Mouse (Mus musculus) myocyte (in vitro differentiated cells): ENCODE results near the gene Susd1. TPM values are rescaled to one million over a fixed set of nuclear protein-coding genes. Genes with fewer than 3 reads are reported as not detected.

Experiments used
- H3K27me3 ChIP-seq: one replicate; pipeline ENCODE4 v1.6.1; 2011; ENCODE audit not compliant: control insufficient read depth, insufficient read depth, insufficient read length
- H3K36me3 ChIP-seq: one replicate; pipeline ENCODE4 v1.6.1; 2011; ENCODE audit not compliant: control insufficient read depth, insufficient read depth
- H3K4me2 ChIP-seq: one replicate; pipeline ENCODE4 v1.6.1; 2011; ENCODE audit warnings: low read depth, control low read depth
- H3K4me3 ChIP-seq: one replicate; pipeline ENCODE4 v1.5.1; 2011; ENCODE audit warnings: mild to moderate bottlenecking, control low read depth, moderate library complexity
- H3K79me2 ChIP-seq: one replicate; pipeline ENCODE4 v1.6.1; 2011; ENCODE audit not compliant: control insufficient read depth, insufficient read depth
- H3ac ChIP-seq: one replicate; pipeline ENCODE4 v1.6.1; 2011; ENCODE audit not compliant: control insufficient read depth, insufficient read length
- CEBPB ChIP-seq: IDR thresholded peaks from 2 replicates; pipeline ENCODE4 v1.6.1; 2011; ENCODE audit warnings: mild to moderate bottlenecking, moderate library complexity; ENCODE audit not compliant: poor library complexity, insufficient read depth, severe bottlenecking
- E2F4 ChIP-seq: IDR thresholded peaks from one replicate; pipeline ENCODE4 v1.6.1; 2011; ENCODE audit warnings: mild to moderate bottlenecking, control low read depth, moderate library complexity; ENCODE audit not compliant: insufficient read depth
- MAX ChIP-seq: IDR thresholded peaks from one replicate; pipeline ENCODE4 v1.6.1; 2011; ENCODE audit warnings: low read depth, mild to moderate bottlenecking, control low read depth
- MYOD1 ChIP-seq, 3 experiments: IDR thresholded peaks; one replicate each; pipeline ENCODE4 v1.6.1; 2011; ENCODE audit warnings: control low read depth in 2 of 3, low read depth in 2 of 3, mild to moderate bottlenecking in 2 of 3, moderate library complexity in 1 of 3; ENCODE audit not compliant: insufficient read length in 2 of 3, control insufficient read depth in 1 of 3
- MYOG ChIP-seq, 3 experiments: IDR thresholded peaks; one replicate each; pipeline ENCODE4 v1.6.1; 2011; ENCODE audit warnings: control low read depth in 2 of 3, low read depth in 2 of 3, mild to moderate bottlenecking in 2 of 3; ENCODE audit not compliant: insufficient read length in 2 of 3, control insufficient read depth in 1 of 3, insufficient read depth in 1 of 3
- POLR2A ChIP-seq: IDR thresholded peaks from one replicate; pipeline ENCODE4 v1.6.1; 2011; ENCODE audit warnings: low read depth, mild to moderate bottlenecking, control low read depth, moderate library complexity; ENCODE audit not compliant: insufficient read length
- POLR2AphosphoS2 ChIP-seq: IDR thresholded peaks from one replicate; pipeline ENCODE4 v1.6.1; 2011; ENCODE audit warnings: low read depth, control low read depth; ENCODE audit not compliant: insufficient read length
- REST ChIP-seq: IDR thresholded peaks from one replicate; pipeline ENCODE4 v1.6.1; 2011; ENCODE audit warnings: mild to moderate bottlenecking, control low read depth, moderate library complexity; ENCODE audit not compliant: insufficient read depth, insufficient read length
- SRF ChIP-seq: IDR thresholded peaks from one replicate; pipeline ENCODE4 v1.6.1; 2011; ENCODE audit warnings: low read depth; ENCODE audit not compliant: control insufficient read depth, insufficient read length
- TCF12 ChIP-seq: IDR thresholded peaks from one replicate; pipeline ENCODE4 v1.6.1; 2011; ENCODE audit warnings: mild to moderate bottlenecking, control low read depth; ENCODE audit not compliant: poor library complexity, insufficient read depth, severe bottlenecking
- TCF3 ChIP-seq: IDR thresholded peaks from one replicate; pipeline ENCODE4 v1.6.1; 2011; ENCODE audit warnings: low read depth, control low read depth; ENCODE audit not compliant: insufficient read length
- USF1 ChIP-seq: IDR thresholded peaks from one replicate; pipeline ENCODE4 v1.6.1; 2011; ENCODE audit warnings: low read depth, mild to moderate bottlenecking, control low read depth, moderate library complexity
- polyA plus RNA-seq: library from polyadenylated mRNA; unstranded; fragments of >200 nt; fragmentation: generic; extraction: Trizol; gene quantifications from one replicate; pipeline ENCODE4 v1.2.1, GENCODE M21; 2012; ENCODE audit warnings: missing spikeins

The Susd1 gene
- polyA plus RNA-seq, 1 experiment, result 0.55 TPM

DNA sequence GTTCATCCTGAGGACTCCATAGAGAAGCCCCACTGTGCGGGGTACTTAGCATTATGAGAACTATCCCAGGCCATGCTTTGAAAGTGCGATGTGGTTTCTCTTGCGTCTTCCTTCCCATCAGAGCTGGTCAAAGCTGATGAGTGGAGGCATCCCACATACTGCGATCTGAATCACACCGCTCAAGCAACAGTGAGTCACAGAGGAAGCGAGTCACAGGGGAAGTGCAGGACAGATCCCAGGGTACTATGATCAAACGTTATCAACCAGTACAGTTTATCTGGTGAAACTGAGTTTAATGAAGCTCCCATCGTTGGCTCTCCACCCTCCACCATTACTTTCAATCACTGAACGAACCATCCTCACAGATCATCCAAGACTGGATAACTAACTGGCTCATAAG, 72.2 kb downstream of the Susd1 start:
- Histone ChIP-seq H3K4me3 (no peak overlapping the region), H3K4me2 (peak overlapping the region; percentile 52), H3K79me2 (no peaks in the 10 kb centered on the region), H3K27me3 (no peaks in the 10 kb centered on the region), H3ac (no peak overlapping the region), H3K36me3 (no peaks in the 10 kb centered on the region)
- TF ChIP-seq SRF (no peak), TCF3 (no peak), MYOG (IDR thresholded peaks at IDR 0.05; ENCODE audit: control insufficient read depth in 1 of 3, insufficient read depth in 1 of 3, insufficient read length in 2 of 3, low read depth in 2 of 3) (no peak), USF1 (no peak), POLR2AphosphoS2 (no peak), MAX (no peak), E2F4 (no peak), MYOD1 (IDR thresholded peaks at IDR 0.05; ENCODE audit: control insufficient read depth in 1 of 3, insufficient read length in 2 of 3, low read depth in 2 of 3) (no peak), REST (no peak), CEBPB (no peak), POLR2A (no peak), TCF12 (no peak)

DNA sequence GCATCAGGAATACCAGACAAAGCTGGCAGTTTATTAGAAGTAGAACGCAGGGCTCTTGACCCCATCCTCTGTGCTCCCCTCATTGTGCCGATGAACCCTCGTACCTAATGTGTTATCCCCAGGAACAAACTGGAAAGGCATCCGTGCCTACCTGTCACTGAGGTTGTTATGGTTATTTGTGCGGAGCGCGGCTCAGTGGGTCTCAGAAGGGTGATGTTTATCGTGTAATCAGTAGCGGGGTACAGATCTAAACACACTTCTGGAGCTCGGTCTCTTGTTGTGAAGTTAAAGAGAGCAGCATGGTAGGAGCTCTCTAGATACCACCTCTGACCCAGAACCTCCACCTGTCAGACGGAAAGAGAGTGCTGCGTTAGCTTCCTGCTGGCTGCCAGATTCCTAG, 72.9 kb downstream of the Susd1 start:
- Histone ChIP-seq H3K36me3 (no peaks in the 10 kb centered on the region), H3K27me3 (no peaks in the 10 kb centered on the region), H3K79me2 (no peaks in the 10 kb centered on the region), H3ac (no peak overlapping the region), H3K4me3 (no peak overlapping the region), H3K4me2 (peak overlapping the region; percentile 52)
- TF ChIP-seq MYOG (IDR thresholded peaks at IDR 0.05; ENCODE audit: control insufficient read depth in 1 of 3, insufficient read depth in 1 of 3, insufficient read length in 2 of 3, low read depth in 2 of 3) (no peak), E2F4 (no peak), SRF (no peak), CEBPB (no peak), REST (no peak), POLR2AphosphoS2 (no peak), TCF12 (no peak), MYOD1 (IDR thresholded peaks at IDR 0.05; ENCODE audit: control insufficient read depth in 1 of 3, insufficient read length in 2 of 3, low read depth in 2 of 3) (no peak), MAX (no peak)

DNA sequence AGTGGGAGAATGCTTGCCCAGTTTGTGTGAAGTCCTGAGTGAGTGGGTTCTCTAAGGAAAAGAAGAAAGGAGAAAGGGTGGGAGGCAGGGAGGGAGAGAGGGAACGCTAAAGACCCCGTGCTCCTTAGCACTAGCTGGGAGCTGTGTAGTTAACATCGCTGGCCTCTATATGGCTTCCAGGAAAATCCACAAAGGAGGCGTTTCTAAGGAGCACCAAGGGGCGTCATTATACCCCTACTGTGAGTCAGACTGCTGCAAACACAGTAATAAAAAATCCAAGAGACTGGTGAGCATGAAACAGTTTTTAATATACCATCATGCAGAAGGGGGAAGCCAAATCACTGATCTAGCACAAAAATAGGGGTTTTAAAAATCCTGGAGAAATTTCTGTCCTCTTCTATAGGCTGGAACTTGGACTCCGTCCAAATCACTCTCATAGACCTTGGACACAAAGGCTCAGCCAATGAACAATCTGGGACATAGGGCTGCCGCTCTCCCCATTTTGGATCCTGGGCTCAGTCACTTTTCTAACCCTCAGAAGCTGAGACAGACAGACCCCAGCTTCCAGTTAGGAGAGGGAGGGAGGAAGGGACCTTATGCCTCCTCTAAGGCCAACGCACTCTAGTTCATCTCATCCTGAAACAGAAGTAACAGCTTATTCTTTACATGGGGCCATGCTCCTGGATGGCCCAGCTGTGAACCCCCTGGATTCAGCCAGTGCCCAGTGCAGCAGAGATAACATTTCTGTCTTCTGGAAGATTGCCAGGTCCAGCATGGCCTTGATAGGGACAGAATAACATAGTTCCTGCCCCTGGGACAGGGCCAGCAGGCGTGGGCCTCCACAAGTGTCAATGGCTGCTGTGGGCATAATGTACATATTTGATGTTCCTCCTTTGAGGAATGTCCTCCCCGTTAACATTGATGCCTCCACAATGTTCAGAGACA, 73.9 kb downstream of the Susd1 start:
- Histone ChIP-seq H3K27me3 (no peaks in the 10 kb centered on the region), H3K36me3 (no peaks in the 10 kb centered on the region), H3ac (no peak overlapping the region), H3K79me2 (no peaks in the 10 kb centered on the region), H3K4me2 (no peak overlapping the region), H3K4me3 (no peak overlapping the region)
- TF ChIP-seq SRF, result no peak
- TF ChIP-seq MYOG (IDR thresholded peaks at IDR 0.05; ENCODE audit: control insufficient read depth in 1 of 3, insufficient read depth in 1 of 3, insufficient read length in 2 of 3, low read depth in 2 of 3), result no peak
- no peak for TF ChIP-seq USF1
- no peak for TF ChIP-seq MAX

GRCm38 (mm10) chr4:59363041-59363440, 75.4 kb downstream of the Susd1 start:
- H3K79me2 ChIP-seq, result no peaks in the 10 kb centered on the region
- TF ChIP-seq POLR2A (no peak), MAX (no peak), REST (no peak), TCF12 (no peak), CEBPB (no peak), POLR2AphosphoS2 (no peak), TCF3 (no peak), SRF (no peak), USF1 (no peak), E2F4 (no peak)
- H3K4me3 ChIP-seq, result no peak overlapping the region
- no peak overlapping the region for H3K4me2 ChIP-seq
- no peaks in the 10 kb centered on the region for H3K36me3 ChIP-seq
- H3K27me3 ChIP-seq, result no peaks in the 10 kb centered on the region
- no peak overlapping the region for H3ac ChIP-seq

DNA sequence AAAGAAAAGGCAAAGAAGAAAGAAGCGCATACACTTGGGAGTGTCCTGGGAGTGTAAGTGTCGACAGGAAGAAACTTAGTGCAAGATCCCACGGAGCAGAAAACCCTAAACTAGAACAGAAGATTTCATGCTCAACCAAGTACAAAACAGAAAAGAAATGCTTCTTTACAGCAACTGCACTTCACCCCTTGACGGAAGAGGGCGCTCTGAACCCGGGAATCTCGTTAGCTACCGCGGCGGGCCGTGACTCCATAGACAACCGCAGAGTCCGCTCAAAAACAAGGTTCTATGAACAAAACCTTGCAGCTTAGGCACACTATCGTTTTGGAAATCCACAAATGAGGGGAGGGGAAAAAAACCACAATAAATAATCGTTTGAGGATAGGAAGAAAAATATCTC, 77.7 kb downstream of the Susd1 start:
- H3K79me2 ChIP-seq, result no peaks in the 10 kb centered on the region
- no peak overlapping the region for H3K4me3 ChIP-seq
- no peak overlapping the region for H3ac ChIP-seq
- no peaks in the 10 kb centered on the region for H3K36me3 ChIP-seq
- no peak for TF ChIP-seq TCF12
- H3K4me2 ChIP-seq, result peak overlapping the region; percentile 48
- no peaks in the 10 kb centered on the region for H3K27me3 ChIP-seq
